Mouse (Mus musculus) bone marrow, adult 2 months (tissue): ENCODE measurements around the gene Ehbp1l1. TPM values are rescaled to one million over a fixed set of nuclear protein-coding genes. Genes with fewer than 3 reads are reported as not detected.

Experiments used
- H3K27ac ChIP-seq: fragments of 200-500 bp; 2 replicates; pipeline ENCODE4 v1.5.1; 2012; ENCODE audit warnings: low read depth, mild to moderate bottlenecking, control low read depth, inconsistent platforms, low read length; ENCODE audit not compliant: control insufficient read depth, poor library complexity, insufficient read depth
- H3K4me1 ChIP-seq: fragments of 200-500 bp; 2 replicates; pipeline ENCODE4 v1.6.1; 2011; ENCODE audit warnings: low read length; ENCODE audit not compliant: control insufficient read depth, insufficient read depth
- H3K4me3 ChIP-seq: fragments of 200-500 bp; replicated peaks from 2 replicates; pipeline ENCODE3; 2011; ENCODE audit warnings: mild to moderate bottlenecking, low read depth, low read length, control low read depth; ENCODE audit not compliant: control insufficient read depth
- CTCF ChIP-seq: fragments of 200-500 bp; IDR thresholded peaks from 2 replicates; pipeline ENCODE4 v1.5.1; 2011; ENCODE audit warnings: low read length, control low read depth; ENCODE audit not compliant: control insufficient read depth, insufficient read depth
- POLR2A ChIP-seq: fragments of 200-500 bp; IDR thresholded peaks from 2 replicates; pipeline ENCODE4 v1.6.1; 2011; ENCODE audit warnings: low read depth, mild to moderate bottlenecking, control low read depth, low read length, borderline replicate concordance; ENCODE audit not compliant: control insufficient read depth
- WGBS: fragments of 180-500 bp; shearing (Covaris S2); methylation state at CpG from one replicate; pipeline ENCODE4 v1.1.7; 2018; 5-methylcytosine and 5-hydroxymethylcytosine counted together
- polyA plus RNA-seq: library from polyadenylated mRNA; stranded (reverse); fragments of >200 nt; gene quantifications from 2 replicates; pipeline ENCODE4 v1.2.4, GENCODE M21; 2011; ENCODE audit warnings: low replicate concordance; ENCODE audit not compliant: missing spikeins, insufficient read depth, insufficient read length

Gene Ehbp1l1
- polyA plus RNA-seq, 1 experiment = 224 TPM

GRCm38 (mm10) chr19:5704801-5705571, 21.1 kb downstream of the Ehbp1l1 start:
- WGBS = 29% methylated on average over 10 of the region's 10 CpGs
- H3K4me3 ChIP-seq = no peak overlapping the region
- peak overlapping the region; percentile 37 for H3K27ac ChIP-seq

GRCm38 (mm10) chr19:5704163-5704800, 21.8 kb downstream of the Ehbp1l1 start, which contains the start of gene Kcnk7:
Kcnk7 (plus strand) TSS chr19:5704367.
- H3K27ac ChIP-seq = peak within 1 kb of the TSS; percentile 37
- TF ChIP-seq POLR2A (no peak), CTCF (no peak)
- H3K4me1 ChIP-seq = peaks cover 6% of the 10 kb centered on the region
- WGBS = 66% methylated on average over 17 of the region's 17 CpGs
- no peak within 1 kb of the TSS for H3K4me3 ChIP-seq

More at GRCm38 (mm10) chr19:5704801-5705571, 21.1 kb downstream of the Ehbp1l1 start:
- TF ChIP-seq CTCF (no peak), POLR2A (no peak)
- H3K4me1 ChIP-seq = peaks cover 6% of the 10 kb centered on the region

- 94% methylated on average over 41 of the region's 41 CpGs for WGBS
- Histone ChIP-seq H3K27ac (no peak overlapping the region), H3K4me1 (no peaks in the 10 kb centered on the region; the same call in 1 of the 2 replicates), H3K4me3 (no peak overlapping the region)
- TF ChIP-seq POLR2A (no peak; the same call in 1 of the 2 replicates), CTCF (no peak)
Observed at GRCm38 (mm10) chr19:5695849-5696462, 30.2 kb downstream of the Ehbp1l1 start.

GRCm38 (mm10) chr19:5693801-5694200, 32.3 kb downstream of the Ehbp1l1 start:
- TF ChIP-seq POLR2A (no peak), CTCF (no peak)
- no peaks in the 10 kb centered on the region; the same call in 1 of the 2 replicates for H3K4me1 ChIP-seq
- H3K27ac ChIP-seq = no peak overlapping the region
- H3K4me3 ChIP-seq = peak overlapping the region; percentile 84
- WGBS = 83% methylated on average over 6 of the region's 6 CpGs

GRCm38 (mm10) chr19:5692913-5693396, 33.2 kb downstream of the Ehbp1l1 start:
- Histone ChIP-seq H3K27ac (peak overlapping the region; percentile 56), H3K4me3 (peak overlapping the region; percentile 84), H3K4me1 (no peaks in the 10 kb centered on the region; the same call in 1 of the 2 replicates)
- 31% methylated on average over 10 of the region's 10 CpGs for WGBS
- TF ChIP-seq CTCF = no peak
- no peak for TF ChIP-seq POLR2A

GRCm38 (mm10) chr19:5692086-5692912, 33.8 kb downstream of the Ehbp1l1 start:
- TF ChIP-seq POLR2A (0 out of 2 replicates have a peak, but pooled peaks have one; percentile 3), CTCF (no peak)
- Histone ChIP-seq H3K4me1 (peaks cover 2% of the 10 kb centered on the region; the same call in 1 of the 2 replicates), H3K4me3 (peak overlapping the region; percentile 84), H3K27ac (peak overlapping the region; percentile 56)
- WGBS = 16% methylated on average over 10 of the region's 10 CpGs

GRCm38 (mm10) chr19:5691601-5692000, 34.5 kb downstream of the Ehbp1l1 start:
- Histone ChIP-seq H3K4me3 (peak overlapping the region; percentile 84), H3K4me1 (peaks cover 2% of the 10 kb centered on the region; the same call in 1 of the 2 replicates), H3K27ac (peak overlapping the region; percentile 44)
- 44% methylated on average over 5 of the region's 5 CpGs for WGBS
- TF ChIP-seq POLR2A = no peak
- no peak for TF ChIP-seq CTCF
